In the genomic region with DNA sequence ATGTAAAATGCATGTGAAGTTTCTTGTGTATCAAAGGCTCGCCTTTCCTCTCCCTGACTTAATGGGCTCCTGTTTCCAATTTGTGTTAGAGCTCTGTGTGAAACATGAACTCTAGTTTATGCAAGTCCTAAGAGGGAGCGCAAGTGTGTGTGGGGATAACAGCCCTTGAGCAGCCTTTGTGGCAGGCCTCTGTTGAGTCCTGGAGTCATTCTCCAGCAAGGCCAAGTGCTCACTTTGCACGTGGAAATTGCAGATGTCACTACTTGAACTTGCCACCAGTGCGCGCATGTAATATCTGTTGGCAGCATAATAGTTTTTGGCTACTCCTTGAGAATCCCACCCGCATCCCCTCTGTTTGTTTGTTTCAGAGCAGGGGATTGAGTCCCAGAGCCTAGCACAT, we compare ENCODE assay signal across 22 mouse cellular contexts. TPM values are rescaled to one million over a fixed set of nuclear protein-coding genes. Genes with fewer than 3 reads are reported as not detected.
DNase-seq lines count a peak whose midpoint lies in the region; ATAC-seq and TF ChIP-seq lines count a peak whose summit lies in the region.
"Had no signal": no experiment of that assay in that cellular context is flagged by ENCODE, and none has a peak within 500 bp of the region (broad histone marks: within the 10 kb centered on the region; RNA-seq: fewer than 3 reads in every experiment).

No protein-coding gene starts in this region.

- 0 out of 2 replicates have a peak overlapping the region, but pooled peaks have one; percentile 23 for H3K27ac ChIP-seq in hindbrain, embryonic 13.5 days
- no peak overlapping the region for H3K27ac ChIP-seq in hindbrain, embryonic 16.5 days (ENCODE audit: low read depth, low read length)
- H3K27ac ChIP-seq in embryonic facial prominence, embryonic 10.5 days (replicated peaks) = peak overlapping the region; percentile 78
- no peak overlapping the region for H3K27ac ChIP-seq in intestine, embryonic 15.5 days
- H3K27ac ChIP-seq: heart, embryonic 10.5 days had no signal

- H3K27me3 ChIP-seq in hindbrain, embryonic 13.5 days = no peaks in the 10 kb centered on the region
- no peaks in the 10 kb centered on the region for H3K27me3 ChIP-seq in hindbrain, embryonic 16.5 days (replicated peaks; ENCODE audit: control insufficient read depth, insufficient read depth, low read length)
- no peaks in the 10 kb centered on the region for H3K27me3 ChIP-seq in embryonic facial prominence, embryonic 10.5 days (replicated peaks; ENCODE audit: low read depth, poor library complexity, severe bottlenecking)
- no peaks in the 10 kb centered on the region for H3K27me3 ChIP-seq in intestine, embryonic 15.5 days (replicated peaks)

- H3K36me3 ChIP-seq in hindbrain, embryonic 13.5 days = peaks cover 10% of the 10 kb centered on the region
- no peaks in the 10 kb centered on the region for H3K36me3 ChIP-seq in hindbrain, embryonic 16.5 days (ENCODE audit: control insufficient read depth, insufficient read depth, low read length)
- peaks cover 14% of the 10 kb centered on the region for H3K36me3 ChIP-seq in embryonic facial prominence, embryonic 10.5 days (replicated peaks)
- no peaks in the 10 kb centered on the region for H3K36me3 ChIP-seq in intestine, embryonic 15.5 days
- H3K36me3 ChIP-seq: heart, embryonic 10.5 days had no signal

- TF ChIP-seq POLR2A in brain, embryonic 14.5 days (IDR thresholded peaks at IDR 0.05; ENCODE audit: borderline replicate concordance, extremely low read depth, insufficient read depth, insufficient read length, poor library complexity, severe bottlenecking) = no peak

- H3K4me3 ChIP-seq in hindbrain, embryonic 13.5 days = no peak overlapping the region
- no peak overlapping the region for H3K4me3 ChIP-seq in hindbrain, embryonic 16.5 days (ENCODE audit: low read length)
- no peak overlapping the region for H3K4me3 ChIP-seq in embryonic facial prominence, embryonic 10.5 days
- no peak overlapping the region for H3K4me3 ChIP-seq in intestine, embryonic 15.5 days (replicated peaks)
- H3K4me3 ChIP-seq: erythroblast, embryonic 14.5 days; heart, embryonic 10.5 days; myocyte had no signal

- peaks cover 24% of the 10 kb centered on the region for H3K4me1 ChIP-seq in hindbrain, embryonic 13.5 days (replicated peaks)
- no peaks in the 10 kb centered on the region for H3K4me1 ChIP-seq in hindbrain, embryonic 16.5 days (ENCODE audit: control insufficient read depth, insufficient read depth, low read depth, low read length)
- peaks cover 49% of the 10 kb centered on the region for H3K4me1 ChIP-seq in embryonic facial prominence, embryonic 10.5 days
- no peaks in the 10 kb centered on the region for H3K4me1 ChIP-seq in intestine, embryonic 15.5 days (replicated peaks)

- no peak overlapping the region for H3K4me2 ChIP-seq in hindbrain, embryonic 13.5 days
- H3K4me2 ChIP-seq in hindbrain, embryonic 16.5 days (ENCODE audit: low read length) = no peak overlapping the region
- no peak overlapping the region for H3K4me2 ChIP-seq in intestine, embryonic 15.5 days (replicated peaks)

- DNase-seq in brain, embryonic 14.5 days (ENCODE audit: low read depth) = peak; percentile 35
- DNase-seq in embryonic facial prominence, embryonic 10.5 days (ENCODE audit: low spot score) = peak; percentile 70
- DNase-seq in hindlimb bud, embryonic 11.5 days (ENCODE audit: extremely low spot score, low read depth, low spot score) = peak; percentile 66
- no peak for DNase-seq in urinary bladder, postnatal 10 days (ENCODE audit: low spot score)
- no peak for DNase-seq in liver
- DNase-seq: adrenal gland, postnatal 36 days; B cell, adult 2 months; cerebellum, adult 2 months; heart, postnatal 10 days; kidney, adult 2 months; left cerebral cortex, postnatal 4 days; lung, postnatal 14 days; midbrain, embryonic 14.5 days; right cerebral cortex, postnatal 14 days; thymus, postnatal 36 days had no signal

- ATAC-seq in hindbrain, embryonic 13.5 days (ENCODE audit: low FRiP score) = no peak
- no peak for ATAC-seq in hindbrain, embryonic 16.5 days
- ATAC-seq in intestine, embryonic 15.5 days = no peak
- ATAC-seq: forebrain, embryonic 16.5 days had no signal

- no peak overlapping the region for H3K9ac ChIP-seq in hindbrain, embryonic 13.5 days
- no peak overlapping the region for H3K9ac ChIP-seq in hindbrain, embryonic 16.5 days (ENCODE audit: low read depth, low read length)
- no peak overlapping the region for H3K9ac ChIP-seq in intestine, embryonic 15.5 days

- no peak for TF ChIP-seq CTCF in brain, embryonic 14.5 days (IDR thresholded peaks at IDR 0.05; ENCODE audit: borderline replicate concordance, extremely low read depth, insufficient read depth, insufficient read length)

- WGBS in hindbrain, embryonic 13.5 days = 79% methylated on average over 6 of the region's 6 CpGs
- WGBS in hindbrain, embryonic 16.5 days = 78% methylated on average over 6 of the region's 6 CpGs
- WGBS in embryonic facial prominence, embryonic 10.5 days = 40% methylated on average over 6 of the region's 6 CpGs
- 68% methylated on average over 6 of the region's 6 CpGs for WGBS in intestine, embryonic 15.5 days

- no peaks in the 10 kb centered on the region for H3K9me3 ChIP-seq in hindbrain, embryonic 13.5 days
- no peaks in the 10 kb centered on the region for H3K9me3 ChIP-seq in hindbrain, embryonic 16.5 days (ENCODE audit: control insufficient read depth, low read length)
- no peaks in the 10 kb centered on the region for H3K9me3 ChIP-seq in embryonic facial prominence, embryonic 10.5 days
- no peaks in the 10 kb centered on the region for H3K9me3 ChIP-seq in intestine, embryonic 15.5 days
- H3K9me3 ChIP-seq: heart, embryonic 10.5 days had no signal

RNA-seq across cellular contexts. Expression of gene Bach2, which starts 28.1 kb away (rescaled TPM):
- 28.5 and 29.4 TPM in 2 replicates for polyA plus RNA-seq in hindbrain, embryonic 13.5 days (2015; fragmentation: Nextera tagmentation; extraction: Ambion mirVana)
- 19.1 and 20.4 TPM in 2 replicates for polyA plus RNA-seq in hindbrain, embryonic 16.5 days (2015; fragmentation: Nextera tagmentation; extraction: Ambion mirVana)
- 23.6 and 31.4 TPM in 2 replicates for polyA plus RNA-seq in brain, embryonic 14.5 days (2012; rRNA removed)
- 12.2 and 12.4 TPM in 2 replicates for polyA plus RNA-seq in embryonic facial prominence, embryonic 10.5 days (2016; fragmentation: Nextera tagmentation; extraction: Ambion mirVana)
- 4.4 and 4.7 TPM in 2 replicates for polyA plus RNA-seq in intestine, embryonic 15.5 days (2015; fragmentation: Nextera tagmentation; extraction: Ambion mirVana)

Comparison
In these comparisons a context has a peak if more than half of its experiments do, and no peak if none do; other contexts are left out.
1. H3K27ac ChIP-seq: peak in hindbrain, embryonic 13.5 days (single experiment) and embryonic facial prominence, embryonic 10.5 days (single experiment); none in hindbrain, embryonic 16.5 days (single experiment) and intestine, embryonic 15.5 days (single experiment).
2. DNase-seq: peak in brain, embryonic 14.5 days (single experiment), embryonic facial prominence, embryonic 10.5 days (single experiment) and hindlimb bud, embryonic 11.5 days (single experiment); none in urinary bladder, postnatal 10 days (single experiment) and liver (single experiment).